19 mouse cellular contexts compared by ENCODE assay signal in the genomic region with DNA sequence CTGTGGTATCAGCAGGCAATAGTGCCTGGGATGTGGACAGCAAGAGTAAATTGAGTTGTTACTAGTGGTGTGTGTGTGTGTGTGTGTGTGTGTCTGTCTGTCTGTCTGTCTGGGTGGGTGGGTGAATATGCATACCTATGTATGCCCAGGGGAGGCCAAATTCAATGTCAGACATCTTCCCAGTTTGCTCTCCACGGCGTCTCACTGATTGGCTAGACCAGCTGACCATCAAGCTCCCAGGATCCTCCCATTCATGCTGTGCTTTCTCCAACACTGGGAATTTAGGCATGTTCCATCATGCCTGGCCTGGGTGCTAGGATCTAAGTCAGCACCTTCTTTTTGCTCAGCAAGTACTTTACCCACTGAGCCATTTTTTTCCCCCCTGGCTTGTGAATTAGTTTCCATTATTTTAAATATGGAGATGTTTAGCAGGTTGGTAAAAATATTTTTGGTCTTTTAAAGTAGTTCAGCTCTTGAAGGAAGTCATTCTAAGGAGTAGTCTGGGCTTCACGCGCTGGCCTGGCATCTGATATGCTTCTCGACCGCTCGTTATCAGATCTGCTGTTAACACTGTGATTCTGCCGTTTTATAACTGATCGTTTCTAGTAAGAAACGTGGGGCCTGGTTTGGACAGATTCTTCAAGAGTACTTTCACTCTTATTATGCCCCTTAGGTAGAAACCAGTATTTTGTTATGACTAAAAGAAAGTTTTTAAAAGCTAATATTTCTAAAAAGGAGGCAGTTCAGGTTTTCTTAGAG. TPM values are rescaled to one million over a fixed set of nuclear protein-coding genes. Genes with fewer than 3 reads are reported as not detected.
A peak's percentile ranks its signal among the peaks of the same experiment; 100 is the strongest.
DNase-seq lines count a peak whose midpoint lies in the region; ATAC-seq and TF ChIP-seq lines count a peak whose summit lies in the region.
"Had no signal": no experiment of that assay in that cellular context is flagged by ENCODE, and none has a peak within 500 bp of the region (broad histone marks: within the 10 kb centered on the region; RNA-seq: fewer than 3 reads in every experiment).

No protein-coding gene starts in this region.

- no peak for DNase-seq in G1E (ENCODE audit: low spot score)
- peak; percentile 70 for DNase-seq in induced T-regulatory cell, adult 2 months (ENCODE audit: low read depth)
- no peak for DNase-seq in testis, postnatal 14 days (ENCODE audit: low spot score)
- no peak for DNase-seq in B cell, adult 2 months
- DNase-seq: adrenal gland, adult 8-10 months; adrenal gland, postnatal 36 days; cerebellum, adult 2 months; cerebellum, postnatal 10 days; embryo, embryonic 11 days; gastrocnemius, postnatal 36 days; heart, adult 2 months had no signal

- H3K4me1 ChIP-seq in megakaryocyte, embryonic 14.5 days: peaks cover 100% of the 10 kb centered on the region
- H3K4me1 ChIP-seq in G1E (ENCODE audit: insufficient read depth, low read depth, low read length): peaks cover 98% of the 10 kb centered on the region

- H3K27me3 ChIP-seq in megakaryocyte, embryonic 14.5 days (replicated peaks): no peaks in the 10 kb centered on the region
- H3K27me3 ChIP-seq in G1E (ENCODE audit: insufficient read depth, low read length): no peaks in the 10 kb centered on the region
- H3K27me3 ChIP-seq: embryonic facial prominence, embryonic 15.5 days; heart, embryonic 12.5 days had no signal

- H3K36me3 ChIP-seq in megakaryocyte, embryonic 14.5 days (replicated peaks; ENCODE audit: low read length): peaks cover 88% of the 10 kb centered on the region
- H3K36me3 ChIP-seq in G1E (replicated peaks): peaks cover 41% of the 10 kb centered on the region
- H3K36me3 ChIP-seq: embryonic facial prominence, embryonic 15.5 days; heart, embryonic 12.5 days; hindbrain, embryonic 10.5 days had no signal

- no peak for TF ChIP-seq CTCF in G1E (IDR thresholded peaks at IDR 0.05; ENCODE audit: low read depth, low read length)

- peak overlapping the region; percentile 89 for H3K4me3 ChIP-seq in megakaryocyte, embryonic 14.5 days (replicated peaks)
- peak overlapping the region; percentile 31; the same call in 1 of the 2 replicates for H3K4me3 ChIP-seq in G1E (ENCODE audit: low read depth, low read length)
- H3K4me3 ChIP-seq: embryonic facial prominence, embryonic 15.5 days; erythroblast, embryonic 14.5 days; forebrain, embryonic 10.5 days; heart, adult 2 months; heart, embryonic 12.5 days; hindbrain, embryonic 10.5 days had no signal

- no peaks in the 10 kb centered on the region for H3K9me3 ChIP-seq in megakaryocyte, embryonic 14.5 days
- no peaks in the 10 kb centered on the region for H3K9me3 ChIP-seq in G1E (replicated peaks)
- H3K9me3 ChIP-seq: embryonic facial prominence, embryonic 15.5 days; forebrain, embryonic 10.5 days; heart, embryonic 12.5 days; hindbrain, embryonic 10.5 days had no signal

- no peak for ATAC-seq in megakaryocyte, adult 5-6 weeks (ENCODE audit: poor library complexity, severe bottlenecking)
- ATAC-seq in G1E (ENCODE audit: extremely low read depth, insufficient number of reproducible peaks, low FRiP score, poor library complexity, severe bottlenecking): no peak
- ATAC-seq: forebrain, embryonic 14.5 days had no signal

RNA-seq across cellular contexts. Expression of gene Nck2, which starts 26.2 kb away (rescaled TPM):
- 106 and 185 TPM in 2 replicates for polyA plus RNA-seq in megakaryocyte, embryonic 14.5 days (2012; ENCODE audit: insufficient read depth, low replicate concordance)
- 2.9 and 3.0 TPM in 2 replicates for total RNA-seq in megakaryocyte, adult 5-6 weeks (2015)
- 4.5 and 5.4 TPM in 2 replicates for total RNA-seq in megakaryocyte, adult 5-6 weeks (2017)
- 40.1 and 45.3 TPM in 2 replicates for total RNA-seq in G1E (2014; fragmentation: Nextera tagmentation)
- 97.0 and 101 TPM in 2 replicates for total RNA-seq in G1E (2017)
- 54.4 and 54.7 TPM in 2 replicates for polyA plus RNA-seq in G1E (2012)

Comparison
In these comparisons a context has a peak if more than half of its experiments do, and no peak if none do; other contexts are left out.
1. RNA of gene Nck2, which starts 26.2 kb away (total RNA-seq): 40.1 to 101 TPM in G1E; 2.9 to 5.4 TPM in megakaryocyte, adult 5-6 weeks; every median in the first group is over 4 times any median in the second.